Mouse (Mus musculus) NIH3T3 (cell line): Measurements from ENCODE around the gene Topbp1.
"Not testable (repeated sequence)": the region's sequence is repeated elsewhere in the genome, so short reads cannot be mapped to it uniquely, and the experiment has no call there.

Experiments
- DNase-seq: peaks from one replicate; pipeline ENCODE4 v3.0.0-alpha.2; 2012; ENCODE audit warnings: low read depth

Topbp1 gene

DNA sequence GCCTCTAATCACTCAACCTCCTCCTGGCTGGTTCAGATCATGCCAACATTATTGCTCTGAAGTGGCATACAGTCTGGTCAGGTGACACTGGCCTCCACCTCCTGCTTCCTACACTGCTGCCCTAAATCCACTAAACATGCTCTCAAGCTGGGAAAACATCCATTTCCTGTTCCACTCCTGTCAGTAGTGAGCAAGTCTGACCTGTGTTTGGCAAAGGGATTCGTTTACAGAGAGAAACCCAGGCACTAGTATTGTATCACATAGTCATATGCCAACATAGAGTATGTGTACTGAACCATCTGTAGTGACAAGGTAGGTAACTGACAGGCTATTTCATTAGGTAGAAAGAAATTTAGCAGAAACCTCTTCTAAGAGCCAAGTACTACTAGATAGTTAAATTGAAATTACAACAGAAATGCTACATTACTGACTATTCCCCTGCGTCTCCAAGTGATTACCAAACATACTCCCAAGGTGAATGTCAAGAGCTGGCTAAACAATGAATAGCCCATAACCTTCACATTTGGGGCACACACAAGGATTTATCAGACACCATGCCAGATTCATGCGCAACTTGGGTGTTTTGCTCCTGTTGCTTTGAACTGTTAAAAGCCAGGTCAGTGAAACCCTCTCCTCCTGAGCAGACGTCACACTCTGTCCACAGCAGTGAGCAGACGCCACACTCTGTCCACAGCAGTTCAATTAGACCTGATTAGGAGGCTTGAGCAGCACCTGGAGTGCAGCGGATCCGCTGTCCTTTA is 48.7 kb downstream of the Topbp1 start:
- DNase-seq, result not testable (repeated sequence)

DNA sequence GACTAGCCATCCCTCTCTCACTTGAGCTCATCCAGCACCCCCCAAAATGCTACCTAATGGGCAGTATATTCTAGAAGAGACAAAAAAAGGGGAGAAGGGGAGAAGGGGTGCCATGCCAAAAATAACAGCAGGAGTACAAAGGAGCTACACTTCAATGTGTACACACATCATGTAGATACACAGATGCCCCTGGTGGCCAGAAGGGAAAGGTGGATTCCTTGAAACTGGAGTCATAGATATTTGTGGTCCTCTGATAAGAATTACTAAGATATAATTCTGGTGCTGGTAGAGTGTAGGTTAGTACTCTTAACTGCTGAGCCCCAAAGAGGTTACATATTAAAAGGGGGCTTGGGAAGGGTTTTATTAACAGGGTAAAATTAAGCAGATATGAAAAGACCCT is 52.9 kb downstream of the Topbp1 start:
- DNase-seq, result peak; percentile 42

DNA sequence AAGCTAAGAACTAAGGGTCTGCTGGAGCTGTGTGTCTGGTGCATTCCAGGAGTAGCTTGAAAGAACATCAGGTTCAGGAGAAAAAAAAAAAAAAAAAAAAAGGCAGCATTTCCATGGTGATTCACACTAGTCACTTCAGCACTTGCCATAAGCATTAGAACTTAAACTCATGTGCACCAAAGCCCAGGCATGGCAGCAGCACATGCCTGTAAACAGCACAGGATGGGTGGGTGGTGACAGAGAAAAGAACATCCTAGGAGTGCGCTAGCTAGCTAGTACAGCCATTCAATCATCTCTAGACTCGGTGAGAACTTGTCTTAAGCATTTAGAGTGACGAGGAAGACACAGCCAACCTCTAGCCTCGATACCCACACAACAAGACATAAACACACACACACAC is 53.5 kb downstream of the Topbp1 start:
- DNase-seq, result no peak

DNA sequence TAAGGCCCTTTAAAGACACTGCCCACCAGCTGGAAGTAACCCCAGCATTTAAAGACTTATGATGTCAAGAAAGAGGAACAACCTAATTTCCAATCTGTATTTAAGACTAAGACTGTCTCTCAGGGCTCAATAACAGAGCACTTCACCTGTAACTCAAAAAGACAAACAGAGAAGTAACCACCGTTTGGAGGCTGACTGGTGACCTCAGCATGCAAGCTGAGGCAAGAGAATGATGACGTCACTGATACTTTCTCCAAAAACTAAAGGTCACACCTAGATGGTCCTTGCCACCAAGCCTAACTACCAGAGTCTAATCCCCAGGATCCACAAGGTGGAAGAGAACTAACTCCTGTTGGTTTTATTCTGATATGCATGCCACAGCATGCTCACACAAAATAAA is 55.6 kb downstream of the Topbp1 start:
- no peak for DNase-seq

DNA sequence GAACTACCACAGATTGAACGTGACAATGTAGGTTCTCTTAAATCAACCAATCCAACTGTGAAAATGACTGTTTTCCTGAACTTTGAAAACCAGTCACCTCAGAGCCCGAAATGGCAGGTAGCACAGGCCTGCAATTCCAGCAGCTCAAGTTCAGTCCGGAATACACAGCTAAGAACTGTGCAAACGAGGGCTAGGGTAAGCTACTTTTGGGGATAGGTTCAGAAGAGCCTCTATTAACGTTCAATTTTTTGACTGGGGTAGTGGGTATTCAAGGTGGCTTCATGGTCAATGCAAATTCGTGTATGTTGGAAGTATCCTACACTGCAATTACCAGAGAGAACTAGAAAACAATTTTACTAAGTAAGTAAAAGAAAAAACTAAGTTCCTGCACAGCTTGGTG is 58.1 kb downstream of the Topbp1 start:
- no peak for DNase-seq

DNA sequence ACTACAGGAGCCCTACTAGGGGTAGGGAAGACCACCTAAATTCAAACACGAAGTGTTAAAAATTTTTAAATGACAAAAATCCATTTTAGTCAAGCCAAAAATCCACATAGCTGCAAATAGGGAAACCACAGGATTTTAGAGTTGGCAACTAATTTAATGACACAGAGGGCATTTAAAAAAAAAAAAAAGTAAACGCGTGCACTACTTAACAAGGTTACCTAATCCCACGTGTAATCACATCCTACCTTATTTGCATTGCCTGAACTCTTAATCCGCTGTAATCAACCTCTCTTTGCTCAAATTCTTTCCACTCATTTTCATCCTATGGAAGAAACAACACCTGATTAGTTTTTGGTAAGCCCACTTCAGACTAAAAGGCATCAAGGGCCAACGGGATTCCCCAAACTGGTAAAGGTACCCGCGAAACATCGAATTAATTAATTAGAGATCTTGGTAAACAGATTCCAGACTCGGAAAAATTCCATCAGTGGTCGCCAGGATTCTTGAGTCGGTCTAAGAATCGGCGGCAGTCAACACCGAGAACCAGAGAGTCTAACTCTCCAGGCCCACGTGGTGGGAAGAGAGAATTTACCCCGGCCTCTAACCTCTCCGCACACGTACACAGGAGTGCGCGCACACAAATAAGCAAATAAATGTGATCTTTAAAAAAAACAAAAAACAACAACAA is 58.9 kb downstream of the Topbp1 start:
- peak; percentile 46 for DNase-seq

DNA sequence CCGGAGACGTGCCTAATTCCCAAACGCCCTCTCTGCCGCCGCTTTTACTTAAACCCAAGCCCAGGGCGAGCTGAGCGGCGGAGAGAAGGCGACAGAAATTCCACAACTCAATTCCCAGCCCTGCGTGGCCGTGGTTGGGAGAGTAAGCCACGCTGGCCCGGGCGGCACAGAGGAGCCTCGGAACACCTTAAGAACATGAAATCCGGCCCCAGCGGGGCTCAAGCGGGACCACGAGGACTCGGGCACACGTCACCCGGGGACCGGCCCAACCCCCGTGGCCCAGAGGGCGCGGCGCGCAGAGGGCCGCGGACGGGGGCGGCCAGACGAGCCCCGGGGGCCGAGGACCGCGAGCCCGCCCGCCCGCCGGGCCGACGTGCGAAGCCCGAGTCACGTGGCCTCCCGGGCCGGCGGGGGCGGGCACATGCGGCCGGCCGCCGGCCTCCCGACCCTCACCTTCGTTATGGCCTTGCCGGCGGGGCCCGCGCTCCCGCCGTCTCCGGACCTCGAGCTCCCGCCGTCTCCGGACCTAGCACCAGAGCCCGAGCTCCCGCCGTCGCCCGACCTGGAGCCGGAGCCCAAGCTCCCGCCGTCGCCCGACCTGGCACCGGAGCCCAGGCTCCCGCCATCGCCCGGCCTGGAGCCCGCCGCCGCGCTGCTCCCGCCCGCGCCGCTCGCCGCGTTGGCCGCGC is 59.7 kb downstream of the Topbp1 start:
- DNase-seq, result peak; percentile 73

DNA sequence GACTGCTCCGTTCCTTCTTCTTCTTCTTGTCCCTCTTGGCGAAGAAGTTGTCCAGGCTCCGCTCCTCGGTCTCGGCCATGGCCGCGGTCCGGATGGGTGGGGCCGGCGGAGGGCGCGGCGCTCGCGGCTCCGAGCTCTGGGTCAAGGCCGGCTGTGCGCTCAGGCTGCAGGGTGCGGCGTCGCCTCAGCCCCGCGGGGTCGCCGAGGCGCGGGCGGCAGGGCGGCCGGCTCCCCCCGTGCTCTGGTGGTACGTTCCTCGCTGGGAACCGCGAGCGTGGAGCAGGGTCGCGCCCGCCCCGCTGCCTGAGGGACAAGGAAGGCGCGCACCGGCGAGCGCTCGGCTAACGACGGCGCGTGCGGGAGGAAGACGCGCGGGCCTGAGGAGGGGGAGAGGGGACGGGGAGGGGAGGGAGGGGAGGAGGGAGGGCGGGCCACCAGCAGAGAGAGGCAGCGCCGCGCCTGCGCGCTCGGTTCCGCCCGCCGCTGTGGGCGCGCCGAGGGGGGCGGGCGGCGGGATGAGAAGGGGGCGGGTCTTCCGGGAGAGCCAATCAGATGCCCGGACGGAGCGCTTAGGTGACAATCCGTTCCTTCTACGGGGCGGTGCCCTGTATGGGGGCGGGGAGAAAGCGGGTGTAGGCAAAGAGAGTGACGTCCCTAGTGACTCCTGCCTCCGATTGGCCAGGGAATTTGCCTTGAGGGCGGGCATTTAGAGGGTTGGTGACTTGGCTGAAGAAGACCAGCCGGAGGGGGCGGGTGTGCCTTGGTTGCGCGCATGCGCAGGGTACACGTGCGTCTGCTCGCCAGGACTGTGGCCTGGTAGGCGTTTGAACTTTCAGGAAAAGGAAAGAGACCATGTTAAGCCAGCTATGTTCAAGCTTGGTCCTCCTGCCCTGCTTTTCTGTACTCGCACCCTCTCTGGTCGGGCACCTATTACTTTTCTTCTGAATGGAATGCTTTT is 60.6 kb downstream of the Topbp1 start, which contains the start of gene Cdv3:
Gene Cdv3, minus strand, starts transcription at position 551 of the 958 bp plus-strand sequence.
- peak; percentile 99 for DNase-seq

DNA sequence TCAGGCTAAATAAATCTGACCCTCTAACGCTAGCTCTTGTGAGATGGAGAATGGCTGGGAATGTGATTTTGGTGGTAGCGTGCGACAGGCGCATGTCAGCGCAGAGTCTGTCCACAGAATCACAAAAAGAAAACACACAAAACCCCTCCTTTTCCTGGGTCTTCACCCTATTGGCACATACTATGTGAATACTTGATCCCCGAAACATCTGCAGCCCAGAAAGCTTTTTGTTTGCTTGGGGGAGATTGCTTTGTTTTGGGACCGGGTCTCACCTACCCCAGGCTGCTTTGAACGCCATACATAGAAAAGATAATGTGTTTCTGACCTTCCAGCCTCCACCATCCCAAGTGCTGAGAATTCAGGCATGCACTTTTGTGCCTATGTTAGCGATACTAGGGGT is 61.3 kb downstream of the Topbp1 start:
- DNase-seq, result no peak

DNA sequence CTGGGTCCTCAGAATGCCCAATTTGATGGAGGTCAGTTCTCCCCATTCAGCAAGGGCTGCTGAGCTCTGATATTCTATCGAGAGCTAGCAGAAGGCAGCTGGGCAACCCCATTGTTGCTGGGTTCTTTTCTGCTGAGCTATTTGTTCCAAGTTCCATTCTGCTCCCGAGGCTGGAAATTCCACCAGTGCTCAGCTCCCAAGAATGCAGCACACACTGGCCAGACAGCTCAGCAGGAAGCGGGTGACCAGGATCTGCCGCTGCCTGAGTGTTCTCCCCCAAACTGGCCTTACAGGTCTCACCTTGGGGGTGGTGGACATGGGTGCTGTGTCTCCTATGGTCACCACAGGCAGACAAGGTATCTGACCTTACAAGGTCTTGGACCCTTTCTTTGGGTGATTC is 64.9 kb downstream of the Topbp1 start:
- no peak for DNase-seq

DNA sequence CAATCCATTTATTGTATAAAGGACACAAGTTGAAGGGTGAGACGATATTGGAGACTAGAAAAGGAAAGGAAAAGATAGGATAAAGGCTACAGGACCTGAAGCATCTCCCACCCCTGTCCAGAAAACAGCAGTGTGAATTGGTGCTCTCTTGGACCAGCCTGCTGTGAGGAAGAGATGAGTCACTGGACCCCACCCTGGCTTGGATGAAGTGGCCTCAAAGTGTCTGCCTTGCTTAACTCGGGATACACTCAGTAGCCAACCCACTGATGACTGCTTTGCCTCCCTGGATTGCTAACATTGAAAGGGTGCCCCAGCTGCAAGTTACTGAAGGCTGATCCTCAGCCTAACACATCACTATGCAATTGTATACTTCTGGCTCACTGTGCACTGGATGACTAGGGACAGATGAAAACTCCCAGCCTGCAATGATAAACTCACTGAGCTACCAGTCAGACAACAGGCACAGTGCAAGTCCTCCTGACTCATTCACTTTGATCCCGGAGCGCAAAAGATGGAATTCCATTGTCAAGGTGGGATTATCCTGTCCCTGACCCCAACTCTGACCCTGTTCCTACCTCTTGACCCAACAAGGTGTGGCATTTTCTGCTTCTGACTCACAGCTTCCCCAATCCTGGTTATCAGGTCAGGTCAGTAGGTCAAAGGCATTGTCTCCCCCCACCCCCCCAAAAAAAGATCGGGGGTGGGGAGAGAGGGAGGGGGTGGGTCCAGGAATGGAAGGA is 67.4 kb downstream of the Topbp1 start:
- DNase-seq, result peak; percentile 72

DNA sequence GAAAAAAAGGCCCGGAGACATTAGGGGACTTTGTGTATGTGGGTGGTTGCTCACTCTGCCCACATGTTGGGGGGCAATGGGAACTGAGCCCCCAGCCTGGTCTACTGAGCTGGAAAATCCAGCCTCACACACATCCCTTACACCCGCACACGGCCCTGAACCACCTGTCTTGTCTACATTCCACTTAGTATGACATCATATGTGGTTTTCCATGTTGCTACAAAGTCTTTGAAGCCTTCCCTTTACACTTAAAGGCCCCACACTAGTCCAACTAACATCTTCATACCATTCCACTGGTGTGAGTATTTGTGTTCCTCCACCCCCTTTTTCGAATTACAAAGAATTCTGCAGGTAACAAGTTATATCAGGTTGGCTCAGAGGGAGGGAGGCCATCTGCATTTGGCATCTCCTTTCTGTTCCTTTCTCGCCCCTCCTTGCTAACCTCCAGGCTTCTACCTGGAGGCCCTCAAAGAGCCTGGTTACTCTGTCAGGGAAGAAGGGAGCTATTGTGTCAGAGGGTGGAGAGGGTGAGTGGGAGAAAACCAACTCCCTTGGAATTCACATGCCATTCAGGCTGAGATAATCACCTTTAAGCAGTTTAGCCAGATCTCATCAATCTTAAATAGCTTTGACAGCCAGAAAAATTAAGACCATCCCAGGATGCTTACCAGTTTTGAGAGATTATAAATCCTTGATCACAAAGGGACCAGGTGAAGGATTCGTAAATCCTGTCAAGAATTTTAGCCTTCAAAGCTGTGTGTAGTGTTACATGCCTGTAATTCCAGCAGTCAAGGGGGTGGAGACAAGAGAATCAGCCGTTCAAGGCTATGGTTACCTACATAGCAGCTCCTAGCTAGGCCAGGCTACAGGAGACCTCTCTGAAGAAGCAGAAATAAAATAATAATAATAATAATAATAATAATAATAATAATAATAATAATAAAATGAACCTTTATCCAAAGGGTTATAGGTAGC is 71.6 kb downstream of the Topbp1 start:
- DNase-seq, result no peak

DNA sequence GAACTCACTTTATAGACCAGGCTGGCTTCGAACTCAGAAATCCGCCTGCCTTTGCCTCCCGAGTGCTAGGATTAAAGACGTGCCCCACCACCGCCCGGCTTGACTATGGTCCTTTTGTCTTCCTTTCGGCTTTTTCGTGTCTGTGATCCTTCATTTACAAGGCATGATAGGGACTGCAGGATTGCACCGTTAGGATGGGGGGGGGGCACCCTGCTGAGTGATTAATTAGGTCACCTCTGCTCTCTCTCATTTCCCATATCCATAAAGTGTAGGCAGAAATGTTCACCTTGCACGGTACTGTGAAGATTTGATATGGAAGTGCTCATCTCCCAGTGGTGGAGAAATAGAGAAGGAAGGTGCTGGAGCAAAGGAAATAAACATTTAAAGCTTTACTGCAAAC is 73.7 kb downstream of the Topbp1 start:
- DNase-seq, result no peak

DNA sequence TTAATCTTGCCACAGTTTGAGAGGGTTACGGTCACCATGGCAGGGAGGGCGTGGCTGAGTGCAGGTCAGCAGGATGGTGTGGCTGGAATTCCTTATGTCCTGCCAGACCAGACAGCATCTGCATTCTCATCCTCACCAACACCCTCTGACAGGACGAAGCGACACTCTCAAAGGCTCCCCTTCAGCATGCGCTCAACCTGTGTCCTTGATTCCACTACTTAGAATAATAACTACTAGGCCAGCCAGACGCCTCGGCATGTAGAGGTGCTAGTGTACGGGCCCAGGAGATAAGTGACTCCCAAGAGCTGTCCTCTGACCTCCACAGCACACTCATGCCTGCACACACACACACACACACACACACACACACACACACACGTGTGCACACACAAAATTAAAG is 74.2 kb downstream of the Topbp1 start:
- no peak for DNase-seq

DNA sequence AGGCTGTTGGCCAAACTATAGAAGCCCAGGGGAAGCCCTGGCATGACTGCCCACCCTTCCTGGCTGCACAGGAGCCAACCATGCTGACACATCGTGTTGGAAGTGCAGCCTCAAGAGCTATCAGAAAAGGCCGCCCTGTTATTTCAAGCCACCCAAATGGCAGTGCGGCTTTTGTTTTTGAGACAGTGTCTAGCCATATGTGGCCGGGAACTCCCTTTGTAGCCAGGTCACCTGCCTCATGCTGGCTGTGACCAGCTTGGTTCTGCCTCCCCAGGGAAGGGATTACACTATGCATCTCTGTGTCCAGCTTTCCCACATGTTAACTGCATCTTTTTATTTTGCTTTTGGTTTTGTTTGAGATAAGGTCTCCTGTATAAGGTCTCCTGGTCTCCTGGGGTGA is 75.6 kb downstream of the Topbp1 start:
- DNase-seq, result no peak

DNA sequence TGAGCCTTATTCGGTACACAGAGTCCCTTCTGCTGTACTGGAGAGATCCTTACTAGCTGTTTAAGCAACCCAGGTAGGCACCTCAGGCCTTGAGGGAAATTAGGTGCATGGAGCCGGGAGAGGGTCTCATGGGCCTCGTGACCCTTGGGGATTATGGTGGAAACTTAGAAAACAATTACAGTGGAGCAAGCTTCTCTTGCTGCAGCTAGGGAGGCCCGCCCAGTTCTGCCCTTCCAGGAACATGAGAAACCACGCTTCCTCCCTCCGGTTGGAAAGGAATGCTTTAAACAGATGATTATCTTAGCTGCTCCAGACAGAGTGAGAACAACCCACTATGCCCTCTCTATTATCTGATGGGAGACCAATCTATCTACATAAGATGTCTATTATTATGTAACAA is 78.0 kb downstream of the Topbp1 start:
- DNase-seq, result peak; percentile 34

DNA sequence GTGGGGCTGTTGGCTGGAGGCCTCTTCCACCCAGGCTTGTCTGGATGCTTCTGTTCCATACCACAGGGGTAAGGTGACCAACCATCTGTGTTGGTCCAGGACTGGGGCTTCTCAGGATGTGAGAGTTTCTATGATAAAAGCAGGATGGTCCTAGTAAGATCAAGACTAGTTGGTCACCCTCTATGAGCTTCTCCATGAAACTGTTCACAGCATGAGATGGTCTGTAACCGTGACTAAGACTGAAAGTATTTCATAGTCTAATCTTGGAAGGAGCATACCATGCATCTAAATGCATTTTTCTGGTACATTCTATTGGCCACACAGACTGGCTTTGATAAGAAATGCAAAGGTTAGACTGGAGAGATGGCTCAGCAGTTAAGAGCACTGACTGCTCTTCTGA is 78.6 kb downstream of the Topbp1 start:
- DNase-seq, result no peak

DNA sequence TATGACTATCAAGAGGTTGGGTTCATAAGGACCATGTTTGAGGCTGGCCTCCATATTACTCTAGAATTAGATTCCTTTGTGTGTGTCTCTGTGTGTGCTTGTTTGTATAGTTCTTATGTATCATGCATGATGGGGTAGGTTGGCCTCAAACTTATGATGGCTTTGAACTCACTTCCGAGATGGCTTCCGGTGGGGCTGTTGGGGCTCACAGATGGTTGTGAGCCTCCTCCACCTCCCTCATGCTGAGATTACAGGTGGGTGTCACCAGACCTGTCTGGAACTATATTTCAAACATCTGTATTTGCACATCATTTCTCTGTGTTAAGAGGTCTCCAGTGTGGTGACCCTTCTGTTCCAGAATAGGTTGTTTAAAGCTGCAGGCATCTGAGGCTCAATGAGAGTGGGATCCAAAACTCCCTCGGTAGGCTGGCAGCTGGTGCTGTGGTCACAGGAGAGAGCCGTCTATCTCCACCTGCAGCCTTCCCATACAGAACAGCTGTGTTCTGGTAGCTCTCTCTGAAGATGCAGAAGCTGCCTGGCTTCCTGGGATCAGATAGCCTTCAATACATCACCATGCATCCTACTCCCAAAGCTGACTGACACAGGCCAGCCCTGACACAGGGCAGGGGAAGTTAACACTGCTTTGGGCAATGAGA is 79.3 kb downstream of the Topbp1 start:
- DNase-seq, result no peak

DNA sequence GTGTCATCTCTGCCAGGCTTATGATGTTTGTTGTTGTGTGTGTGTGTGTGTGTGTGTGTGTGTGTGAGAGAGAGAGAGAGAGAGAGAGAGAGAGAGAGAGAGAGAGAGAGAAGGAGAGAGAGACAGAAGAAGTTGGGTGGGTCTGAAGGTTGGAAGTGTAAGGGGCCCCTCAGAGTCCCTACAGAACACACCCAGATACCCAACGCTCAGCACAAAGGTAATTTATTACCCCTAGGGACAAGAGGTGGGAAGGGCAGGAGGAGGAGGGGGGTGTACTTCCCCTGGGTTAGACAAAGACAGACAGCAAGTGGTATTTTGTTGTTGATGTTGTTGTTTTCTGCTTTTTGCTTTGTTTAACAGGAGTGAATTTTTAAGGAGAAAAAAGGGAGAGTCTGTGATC is 80.6 kb downstream of the Topbp1 start:
- DNase-seq, result no peak
